In genomic region chr3:97901586-97901985, GRCm38 (mm10) we compare ENCODE assay signal across 8 mouse cellular contexts. TPM values are rescaled to one million over a fixed set of nuclear protein-coding genes. Genes with fewer than 3 reads are reported as not detected.
DNase-seq lines count a peak whose midpoint lies in the region; ATAC-seq and TF ChIP-seq lines count a peak whose summit lies in the region.

No protein-coding gene starts in this region.

- H3K9me3 ChIP-seq in embryonic facial prominence, embryonic 11.5 days (replicated peaks; ENCODE audit: control insufficient read depth, low read length), result no peaks in the 10 kb centered on the region
- no peaks in the 10 kb centered on the region for H3K9me3 ChIP-seq in intestine, postnatal 0 days (ENCODE audit: control insufficient read depth)
- no peaks in the 10 kb centered on the region for H3K9me3 ChIP-seq in neural tube, embryonic 14.5 days (ENCODE audit: control insufficient read depth, low read length)

- no peaks in the 10 kb centered on the region for H3K27me3 ChIP-seq in embryonic facial prominence, embryonic 11.5 days (ENCODE audit: control insufficient read depth, insufficient read depth, low read length)
- H3K27me3 ChIP-seq in intestine, postnatal 0 days (replicated peaks; ENCODE audit: control insufficient read depth, insufficient read depth, low read length), result no peaks in the 10 kb centered on the region
- H3K27me3 ChIP-seq in neural tube, embryonic 14.5 days (ENCODE audit: control insufficient read depth, insufficient read depth, low read length), result no peaks in the 10 kb centered on the region

- peak overlapping the region; percentile 93 for H3K27ac ChIP-seq in layer of hippocampus, adult 2 months
- no peak overlapping the region for H3K27ac ChIP-seq in embryonic facial prominence, embryonic 11.5 days (replicated peaks; ENCODE audit: low read depth, low read length)
- H3K27ac ChIP-seq in intestine, postnatal 0 days (ENCODE audit: low read depth, low read length), result peak overlapping the region; percentile 90
- no peak overlapping the region for H3K27ac ChIP-seq in neural tube, embryonic 14.5 days (ENCODE audit: low read depth, low read length)

- 20% methylated on average over 5 of the region's 5 CpGs for WGBS in embryonic facial prominence, embryonic 11.5 days
- 6% methylated on average over 5 of the region's 5 CpGs for whole genome bisulfite sequencing in intestine, postnatal 0 days
- 26% methylated on average over 5 of the region's 5 CpGs for WGBS in neural tube, embryonic 14.5 days

- no peak for DNase-seq in layer of hippocampus, adult 2 months (ENCODE audit: low spot score in 2 of 2)
- DNase-seq in layer of hippocampus, adult 11-12 months (ENCODE audit: low spot score), result no peak
- no peak for DNase-seq in embryonic facial prominence, embryonic 11.5 days (ENCODE audit: low spot score)
- DNase-seq in left cerebral cortex, postnatal 4 days, result no peak
- DNase-seq in cerebellum, adult 9-11 months, result no peak
- DNase-seq in gastrocnemius, postnatal 14 days, result no peak

- peak overlapping the region; percentile 44 for H3K4me2 ChIP-seq in embryonic facial prominence, embryonic 11.5 days (ENCODE audit: low read depth, low read length)
- H3K4me2 ChIP-seq in intestine, postnatal 0 days (replicated peaks; ENCODE audit: low read depth), result peak overlapping the region; percentile 68
- H3K4me2 ChIP-seq in neural tube, embryonic 14.5 days (ENCODE audit: low read depth, low read length), result peak overlapping the region; percentile 74

- 0 out of 2 replicates have a peak, but pooled peaks cover 2% of the 10 kb centered on the region for H3K4me1 ChIP-seq in embryonic facial prominence, embryonic 11.5 days (ENCODE audit: control insufficient read depth, insufficient read depth, low read length)
- H3K4me1 ChIP-seq in intestine, postnatal 0 days (replicated peaks; ENCODE audit: control insufficient read depth, insufficient read depth, low read length), result 0 out of 2 replicates have a peak, but pooled peaks cover 7% of the 10 kb centered on the region
- H3K4me1 ChIP-seq in neural tube, embryonic 14.5 days (ENCODE audit: control insufficient read depth, insufficient read depth, low read length), result peaks cover 10% of the 10 kb centered on the region

- H3K36me3 ChIP-seq in embryonic facial prominence, embryonic 11.5 days (replicated peaks; ENCODE audit: control insufficient read depth, insufficient read depth, low read depth, low read length), result no peaks in the 10 kb centered on the region
- no peaks in the 10 kb centered on the region for H3K36me3 ChIP-seq in intestine, postnatal 0 days (ENCODE audit: control insufficient read depth, insufficient read depth)
- H3K36me3 ChIP-seq in neural tube, embryonic 14.5 days (ENCODE audit: control insufficient read depth, insufficient read depth, low read length), result no peaks in the 10 kb centered on the region

- H3K9ac ChIP-seq in embryonic facial prominence, embryonic 11.5 days (replicated peaks; ENCODE audit: low read length), result peak overlapping the region; percentile 85
- H3K9ac ChIP-seq in intestine, postnatal 0 days (ENCODE audit: low read depth, low read length), result peak overlapping the region; percentile 90
- H3K9ac ChIP-seq in neural tube, embryonic 14.5 days (replicated peaks; ENCODE audit: low read depth, low read length), result peak overlapping the region; percentile 90

- TF ChIP-seq CTCF in layer of hippocampus, adult 2 months (conservative IDR thresholded peaks at IDR 0.05), result no peak
- TF ChIP-seq CTCF in intestine, postnatal 0 days (IDR thresholded peaks at IDR 0.05; ENCODE audit: low read depth), result no peak

- intact Hi-C loops in left cerebral cortex, postnatal 4 days (cut with DNase I), result no loop called here
- intact Hi-C loops in gastrocnemius, postnatal 14 days (cut with DNase I; ENCODE audit: low total_unique reads), result no loop called here

- H3K4me3 ChIP-seq in layer of hippocampus, adult 2 months, result peak overlapping the region; percentile 92
- peak overlapping the region; percentile 85 for H3K4me3 ChIP-seq in embryonic facial prominence, embryonic 11.5 days (ENCODE audit: low read depth, low read length)
- H3K4me3 ChIP-seq in intestine, postnatal 0 days (ENCODE audit: low read depth, low read length), result peak overlapping the region; percentile 80
- peak overlapping the region; percentile 93 for H3K4me3 ChIP-seq in neural tube, embryonic 14.5 days (ENCODE audit: low read depth, low read length)

- no peak for ATAC-seq in embryonic facial prominence, embryonic 11.5 days (replicated peaks; ENCODE audit: insufficient number of reproducible peaks, low FRiP score, low TSS enrichment, low read depth)
- peak; percentile 26; the same call in 1 of the 2 replicates for ATAC-seq in intestine, postnatal 0 days
- ATAC-seq in neural tube, embryonic 14.5 days (ENCODE audit: low read depth), result no peak

RNA-seq across cellular contexts. Expression of gene Sec22b, which starts 0.6 kb away (rescaled TPM):
- total RNA-seq in layer of hippocampus, adult 2 months (2021), result 10 to 100 TPM; 78.3 to 81.7 TPM
- polyA plus RNA-seq in embryonic facial prominence, embryonic 11.5 days (2014; fragmentation: Nextera tagmentation; extraction: Ambion mirVana), result 124 and 139 TPM in 2 replicates
- polyA plus RNA-seq in intestine, postnatal 0 days (2015; fragmentation: Nextera tagmentation; extraction: Ambion mirVana), result 226 and 228 TPM in 2 replicates
- polyA plus RNA-seq in neural tube, embryonic 14.5 days (2014; fragmentation: Nextera tagmentation; extraction: Ambion mirVana), result 105 and 111 TPM in 2 replicates
- 10 to 100 TPM; 62.9 to 63.7 TPM for total RNA-seq in left cerebral cortex, postnatal 4 days (2021)
- total RNA-seq in gastrocnemius, postnatal 14 days (2021), result 10 to 100 TPM; 30.6 to 31.4 TPM

RNA-seq across cellular contexts. Expression of gene Pde4dip, which starts 13.1 kb away (rescaled TPM):
- 100 to 1,000 TPM; 232 to 246 TPM for total RNA-seq in layer of hippocampus, adult 2 months (2021)
- 28.1 and 29.2 TPM in 2 replicates for polyA plus RNA-seq in embryonic facial prominence, embryonic 11.5 days (2014; fragmentation: Nextera tagmentation; extraction: Ambion mirVana)
- 10.0 and 12.4 TPM in 2 replicates for polyA plus RNA-seq in intestine, postnatal 0 days (2015; fragmentation: Nextera tagmentation; extraction: Ambion mirVana)
- polyA plus RNA-seq in neural tube, embryonic 14.5 days (2014; fragmentation: Nextera tagmentation; extraction: Ambion mirVana), result 75.8 and 87.1 TPM in 2 replicates
- 100 to 1,000 TPM; 202 to 223 TPM for total RNA-seq in left cerebral cortex, postnatal 4 days (2021)
- 1,000 to 10,000 TPM; 1,779 to 1,961 TPM for total RNA-seq in gastrocnemius, postnatal 14 days (2021)

Comparison
In these comparisons a context has a peak if more than half of its experiments do, and no peak if none do; other contexts are left out.
1. H3K27ac ChIP-seq: peak in layer of hippocampus, adult 2 months (single experiment) and intestine, postnatal 0 days (single experiment); none in embryonic facial prominence, embryonic 11.5 days (single experiment) and neural tube, embryonic 14.5 days (single experiment).
2. RNA of gene Pde4dip, which starts 13.1 kb away (total RNA-seq): 1,779 to 1,961 TPM in gastrocnemius, postnatal 14 days; 232 to 246 TPM in layer of hippocampus, adult 2 months and 202 to 223 TPM in left cerebral cortex, postnatal 4 days; every median in the first group is over 4 times any median in the second.
3. Peak in every context shown above with its lines, with median percentiles within 50 percentile points of each other: H3K4me3 ChIP-seq, H3K4me2 ChIP-seq and H3K9ac ChIP-seq.